Mouse (Mus musculus) CH12.LX (cell line): ENCODE data around the gene Apeh. TPM values are rescaled to one million over a fixed set of nuclear protein-coding genes. Genes with fewer than 3 reads are reported as not detected.

Experiments used
- DNase-seq: peaks from one replicate; pipeline ENCODE4 v3.0.0-alpha.2; 2013; ENCODE audit errors: extremely low read depth
- H3K27ac ChIP-seq: 2 replicates; pipeline ENCODE4 v1.5.1; 2012; ENCODE audit warnings: low read depth, mild to moderate bottlenecking, control low read depth, moderate library complexity; ENCODE audit not compliant: insufficient read depth
- H3K27me3 ChIP-seq: replicated peaks from 2 replicates; pipeline ENCODE3; 2012; ENCODE audit warnings: inconsistent platforms
- H3K36me3 ChIP-seq, 2 experiments: replicated peaks in 1 of 2; 2 replicates each; pipeline versions ENCODE3 to v1.6.1; 2012; ENCODE audit warnings: inconsistent platforms in 1 of 2, low read length in 1 of 2, mild to moderate bottlenecking in 1 of 2, mixed read lengths in 1 of 2, moderate library complexity in 1 of 2; ENCODE audit not compliant: control insufficient read depth in 1 of 2, insufficient read depth in 1 of 2
- H3K4me1 ChIP-seq, 2 experiments: 2 replicates each; pipeline ENCODE4 v1.6.1; 2012; ENCODE audit warnings: inconsistent platforms in 1 of 2, moderate library complexity in 1 of 2; ENCODE audit not compliant: insufficient read depth in 2 of 2, control insufficient read depth in 1 of 2
- H3K4me2 ChIP-seq: 2 replicates; pipeline ENCODE4 v1.6.1; 2012; ENCODE audit warnings: low read depth, mild to moderate bottlenecking, control low read depth; ENCODE audit not compliant: poor library complexity, insufficient read depth, severe bottlenecking
- H3K4me3 ChIP-seq, 3 experiments: fragments of 150-350 bp in 1 of 3; sonication (generic) in 1 of 3; replicated peaks in 1 of 3; 2 replicates each; pipeline versions ENCODE3 to v1.5.1; 2011 to 2012; ENCODE audit warnings: low read depth in 2 of 3, low read length in 2 of 3, mild to moderate bottlenecking in 2 of 3, moderate library complexity in 2 of 3, control low read depth in 1 of 3, improper control_type of control experiment in 1 of 3, inconsistent platforms in 1 of 3, mixed read lengths in 1 of 3; ENCODE audit not compliant: poor library complexity in 1 of 3
- H3K79me2 ChIP-seq: replicated peaks from 2 replicates; pipeline ENCODE4 v1.6.1; 2012; ENCODE audit warnings: mild to moderate bottlenecking, moderate library complexity; ENCODE audit not compliant: control insufficient read depth, poor library complexity, insufficient read depth, severe bottlenecking; ENCODE audit errors: extremely low read depth
- H3K9ac ChIP-seq: 2 replicates; pipeline ENCODE4 v1.6.1; 2012; ENCODE audit warnings: low read depth, mild to moderate bottlenecking, control low read depth, moderate library complexity; ENCODE audit not compliant: insufficient read depth
- H3K9me3 ChIP-seq: replicated peaks from 2 replicates; pipeline ENCODE3; 2012; ENCODE audit warnings: low read length, inconsistent platforms, mixed read lengths
- CHD2 ChIP-seq: IDR thresholded peaks from 2 replicates; pipeline ENCODE4 v1.6.1; 2011; ENCODE audit warnings: low read length, improper control_type of control experiment
- ELF1 ChIP-seq: IDR thresholded peaks from 2 replicates; pipeline ENCODE4 v1.6.1; 2014; ENCODE audit warnings: low read depth, mild to moderate bottlenecking, inconsistent platforms, low read length, improper control_type of control experiment
- HCFC1 ChIP-seq: IDR thresholded peaks from 2 replicates; pipeline ENCODE4 v1.6.1; 2012; ENCODE audit warnings: low read depth, mild to moderate bottlenecking, inconsistent platforms, low read length, improper control_type of control experiment
- IRF4 ChIP-seq: IDR thresholded peaks from 2 replicates; pipeline ENCODE4 v1.6.1; 2014; ENCODE audit warnings: low read depth, mild to moderate bottlenecking, inconsistent platforms, low read length, improper control_type of control experiment
- MAX ChIP-seq: IDR thresholded peaks from 2 replicates; pipeline ENCODE4 v1.6.1; 2011; ENCODE audit warnings: low read length, improper control_type of control experiment
- NRF1 ChIP-seq: IDR thresholded peaks from 2 replicates; pipeline ENCODE4 v1.6.1; 2014; ENCODE audit warnings: low read depth, mild to moderate bottlenecking, inconsistent platforms, low read length, improper control_type of control experiment, moderate library complexity
- POLR2AphosphoS2 ChIP-seq: IDR thresholded peaks from 2 replicates; pipeline ENCODE4 v1.6.1; 2011; ENCODE audit warnings: low read depth, low read length, improper control_type of control experiment
- dilution Hi-C: fragments of 300-500 bp; cut with MboI; formaldehyde crosslinking; loops from 2 replicates; pipeline ENCODE4 v1.14.3; 2020; ENCODE audit warnings: low sequenced_read_pairs; ENCODE audit not compliant: extremely low pct_unique_long_range_greater_than_20kb, extremely low pct_ligation_motif_present
- in situ Hi-C: fragments of 300-500 bp; cut with MboI; formaldehyde crosslinking; loops from 3 replicates; pipeline ENCODE4 v1.14.3; 2019; ENCODE audit warnings: low sequenced_read_pairs, low pct_ligation_motif_present, low pct_unique_long_range_greater_than_20kb, mixed read lengths
- polyA plus RNA-seq: library from polyadenylated mRNA; unstranded; fragments of >175 nt; gene quantifications from 2 replicates; pipeline ENCODE4 v1.2.1, GENCODE M21; 2012; ENCODE audit warnings: low read depth; ENCODE audit not compliant: insufficient read length
- total RNA-seq, 2 experiments: library from RNA; depleted of rRNA; stranded (reverse); fragments of 300-350 nt in 1 of 2; fragments of >200 nt in 1 of 2; gene quantifications; 2 replicates each; pipeline ENCODE4 v1.2.3; 2012 to 2014

Apeh gene
- total and polyA plus RNA-seq, 3 experiments: 36.2 to 69.5 (median 53.2) TPM

DNA sequence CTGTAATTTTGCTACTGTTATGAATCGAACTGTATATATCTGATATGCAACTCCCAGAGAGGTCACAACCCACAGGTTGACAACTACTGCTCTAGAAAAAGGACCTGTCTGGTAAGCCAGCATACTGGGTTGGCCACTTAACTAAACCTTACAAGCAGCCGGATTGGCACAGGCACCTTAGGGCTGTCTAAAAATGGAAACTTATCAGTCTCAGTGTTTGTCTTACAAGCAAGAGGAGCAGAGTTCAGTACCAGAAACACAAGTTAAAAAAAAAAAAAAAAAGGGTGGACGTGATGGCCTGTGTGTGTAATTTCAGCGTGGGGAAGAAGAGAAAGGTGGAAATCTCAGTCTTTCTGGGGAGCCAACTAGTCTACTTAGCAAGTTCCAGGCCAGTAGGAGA is 22.6 kb downstream of the Apeh start:
- H3K9me3 ChIP-seq: no peaks in the 10 kb centered on the region
- TF ChIP-seq POLR2AphosphoS2: no peak
- no peak for TF ChIP-seq CHD2
- TF ChIP-seq HCFC1: no peak
- H3K36me3 ChIP-seq: peaks cover 60 to 83% of the 10 kb centered on the region in 2 experiments
- H3K4me3 ChIP-seq: no peak overlapping the region
- H3K4me2 ChIP-seq: no peak overlapping the region
- in situ Hi-C loops: no loop called here
- H3K79me2 ChIP-seq: no peaks in the 10 kb centered on the region
- peaks cover 0 to 1% of the 10 kb centered on the region in 2 experiments; a peak in 1 of 4 replicates for H3K4me1 ChIP-seq
- no peak overlapping the region for H3K9ac ChIP-seq
- dilution Hi-C loops: no loop called here
- DNase-seq: no peak
- no peaks in the 10 kb centered on the region for H3K27me3 ChIP-seq
- H3K27ac ChIP-seq: no peak overlapping the region

- H3K36me3 ChIP-seq: peaks cover 80 to 95% of the 10 kb centered on the region in 2 experiments
- no peaks in the 10 kb centered on the region for H3K9me3 ChIP-seq
- no peak overlapping the region for H3K4me3 ChIP-seq
- no peak overlapping the region for H3K9ac ChIP-seq
- no peak for TF ChIP-seq IRF4
- TF ChIP-seq, all 38 proteins: peak for 0
- Histone ChIP-seq H3K4me1 (no peaks in the 10 kb centered on the region), H3K27me3 (no peaks in the 10 kb centered on the region), H3K79me2 (no peaks in the 10 kb centered on the region), H3K4me2 (no peak overlapping the region), H3K27ac (no peak overlapping the region)
- dilution Hi-C loops: no loop called here
- DNase-seq: no peak
- in situ Hi-C loops: loop anchor here (5.0 kb wide), 1 partner anchor 157 kb away; no protein-coding TSS in a partner anchor
Measured at GRCm38 (mm10) chr9:108069529-108069928, 24.9 kb downstream of the Apeh start.

- DNase-seq: no peak
- Histone ChIP-seq H3K9ac (no peak overlapping the region), H3K4me2 (no peak overlapping the region), H3K9me3 (no peaks in the 10 kb centered on the region), H3K4me1 (no peaks in the 10 kb centered on the region), H3K4me3 (no peak overlapping the region), H3K79me2 (no peaks in the 10 kb centered on the region), H3K36me3 (peaks cover 86 to 97% of the 10 kb centered on the region in 2 experiments), H3K27me3 (no peaks in the 10 kb centered on the region), H3K27ac (no peak overlapping the region)
- in situ Hi-C loops: loop anchor here (5.0 kb wide), 1 partner anchor 157 kb away; no protein-coding TSS in a partner anchor
- dilution Hi-C loops: no loop called here
- TF ChIP-seq MAX (no peak), NRF1 (no peak), POLR2AphosphoS2 (no peak), ELF1 (no peak)
Measured at GRCm38 (mm10) chr9:108069007-108069406, 25.4 kb downstream of the Apeh start.
